Mouse (Mus musculus) heart, embryonic 15.5 days (tissue): ENCODE measurements around the gene Pabpn1. TPM values are rescaled to one million over a fixed set of nuclear protein-coding genes. Genes with fewer than 3 reads are reported as not detected.

ENCODE experiments used
- ATAC-seq: fragments of 200-750 bp; cut with Nextera tagmentation; replicated peaks from 2 replicates; pipeline ENCODE4 v1.8.0; 2017; ENCODE audit warnings: low read depth, moderate TSS enrichment; ENCODE audit not compliant: insufficient number of reproducible peaks, insufficient read depth, low FRiP score
- H3K27ac ChIP-seq: fragments of 300-500 bp; sonication (generic); 2 replicates; pipeline ENCODE4 v1.5.1; 2015; ENCODE audit warnings: mild to moderate bottlenecking, inconsistent platforms
- H3K27me3 ChIP-seq: fragments of 300-500 bp; sonication (generic); 2 replicates; pipeline ENCODE4 v1.6.1; 2015; ENCODE audit warnings: inconsistent platforms
- H3K36me3 ChIP-seq: fragments of 300-500 bp; sonication (generic); 2 replicates; pipeline ENCODE4 v1.6.1; 2015; ENCODE audit warnings: mild to moderate bottlenecking, inconsistent platforms
- H3K4me1 ChIP-seq: fragments of 300-500 bp; sonication (generic); replicated peaks from 2 replicates; pipeline ENCODE4 v1.6.1; 2015; ENCODE audit warnings: inconsistent platforms
- H3K4me2 ChIP-seq: fragments of 300-500 bp; sonication (generic); 2 replicates; pipeline ENCODE4 v1.6.1; 2015; ENCODE audit warnings: inconsistent platforms, mild to moderate bottlenecking, moderate library complexity
- H3K4me3 ChIP-seq: fragments of 300-500 bp; sonication (generic); 2 replicates; pipeline ENCODE4 v1.5.1; 2015; ENCODE audit warnings: mild to moderate bottlenecking, inconsistent platforms
- H3K9ac ChIP-seq: fragments of 300-500 bp; sonication (generic); 2 replicates; pipeline ENCODE4 v1.6.1; 2015; ENCODE audit warnings: mild to moderate bottlenecking, inconsistent platforms
- H3K9me3 ChIP-seq: fragments of 300-500 bp; sonication (generic); replicated peaks from 2 replicates; pipeline ENCODE4 v1.6.1; 2016; ENCODE audit warnings: inconsistent platforms
- WGBS: fragments of 180-500 bp; shearing (Covaris S2); methylation state at CpG from one replicate; pipeline ENCODE4 v1.1.7; 2015; ENCODE audit warnings: mixed read lengths; 5-methylcytosine and 5-hydroxymethylcytosine counted together
- polyA plus RNA-seq: library from polyadenylated mRNA; unstranded; fragments of >200 nt; fragmentation: Nextera tagmentation; extraction: Ambion mirVana; gene quantifications from 2 replicates; pipeline ENCODE4 v1.2.1, GENCODE M21; 2015

Pabpn1 gene
- 56.5 and 73.4 TPM in 2 replicates for polyA plus RNA-seq

- no peak for ATAC-seq
- Histone ChIP-seq H3K9ac (peak within 1 kb of the TSS; percentile 55), H3K27me3 (no peaks in the 10 kb centered on the region), H3K4me1 (peaks cover 26% of the 10 kb centered on the region), H3K4me3 (peak within 1 kb of the TSS; percentile 73), H3K9me3 (no peaks in the 10 kb centered on the region), H3K4me2 (peak within 1 kb of the TSS; percentile 68), H3K27ac (peak within 1 kb of the TSS; percentile 94), H3K36me3 (peaks cover 18% of the 10 kb centered on the region)
- WGBS = 91% methylated on average over 3 of the region's 3 CpGs
Measured at GRCm38 (mm10) chr14:54892200-54892599, at the start of gene Pabpn1. Pabpn1 (plus strand) TSS chr14:54892500.

GRCm38 (mm10) chr14:54843461-54843860 is 48.8 kb upstream of the Pabpn1 start:
- Histone ChIP-seq H3K4me1 (no peaks in the 10 kb centered on the region), H3K4me3 (no peak overlapping the region), H3K36me3 (no peaks in the 10 kb centered on the region), H3K9me3 (no peaks in the 10 kb centered on the region), H3K27ac (no peak overlapping the region), H3K4me2 (no peak overlapping the region), H3K27me3 (no peaks in the 10 kb centered on the region; the same call in 1 of the 2 replicates), H3K9ac (no peak overlapping the region)
- ATAC-seq = no peak
- 2% methylated on average over 4 of the region's 4 CpGs for WGBS

GRCm38 (mm10) chr14:54855726-54856125 is 36.6 kb upstream of the Pabpn1 start:
- no peak overlapping the region for H3K4me2 ChIP-seq
- no peak overlapping the region for H3K9ac ChIP-seq
- no peaks in the 10 kb centered on the region for H3K9me3 ChIP-seq
- H3K4me3 ChIP-seq = no peak overlapping the region
- no peak for ATAC-seq
- H3K27ac ChIP-seq = no peak overlapping the region
- H3K36me3 ChIP-seq = peaks cover 15% of the 10 kb centered on the region
- 88% methylated on average over 3 of the region's 3 CpGs for WGBS
- H3K27me3 ChIP-seq = no peaks in the 10 kb centered on the region
- H3K4me1 ChIP-seq = no peaks in the 10 kb centered on the region

GRCm38 (mm10) chr14:54856703-54857102 is 35.6 kb upstream of the Pabpn1 start:
- 77% methylated on average over 7 of the region's 7 CpGs for WGBS
- Histone ChIP-seq H3K4me3 (no peak overlapping the region), H3K27me3 (no peaks in the 10 kb centered on the region), H3K9ac (no peak overlapping the region), H3K36me3 (peaks cover 15% of the 10 kb centered on the region), H3K4me2 (no peak overlapping the region), H3K4me1 (no peaks in the 10 kb centered on the region), H3K9me3 (no peaks in the 10 kb centered on the region), H3K27ac (no peak overlapping the region)
- ATAC-seq = no peak

GRCm38 (mm10) chr14:54857891-54858290 is 34.4 kb upstream of the Pabpn1 start:
- no peak overlapping the region for H3K9ac ChIP-seq
- no peak for ATAC-seq
- H3K27me3 ChIP-seq = no peaks in the 10 kb centered on the region
- no peak overlapping the region for H3K4me2 ChIP-seq
- H3K4me1 ChIP-seq = no peaks in the 10 kb centered on the region
- no peak overlapping the region for H3K4me3 ChIP-seq
- no peaks in the 10 kb centered on the region for H3K9me3 ChIP-seq
- peaks cover 15% of the 10 kb centered on the region for H3K36me3 ChIP-seq
- no peak overlapping the region for H3K27ac ChIP-seq
- 89% methylated on average over 9 of the region's 9 CpGs for WGBS

- Histone ChIP-seq H3K27me3 (no peaks in the 10 kb centered on the region), H3K4me2 (no peak overlapping the region), H3K4me3 (no peak overlapping the region), H3K4me1 (peaks cover 8% of the 10 kb centered on the region; the same call in 1 of the 2 replicates), H3K27ac (no peak overlapping the region), H3K9ac (no peak overlapping the region), H3K9me3 (no peaks in the 10 kb centered on the region), H3K36me3 (peaks cover 9% of the 10 kb centered on the region)
- ATAC-seq = no peak
- 39% methylated on average over 2 of the region's 2 CpGs for WGBS
Measured at GRCm38 (mm10) chr14:54860511-54860910, 31.8 kb upstream of the Pabpn1 start.

- Histone ChIP-seq H3K27me3 (no peaks in the 10 kb centered on the region), H3K9me3 (no peaks in the 10 kb centered on the region), H3K9ac (peak overlapping the region; percentile 84), H3K27ac (peak overlapping the region; percentile 77), H3K4me1 (peaks cover 8% of the 10 kb centered on the region; the same call in 1 of the 2 replicates), H3K36me3 (no peaks in the 10 kb centered on the region), H3K4me3 (peak overlapping the region; percentile 88), H3K4me2 (peak overlapping the region; percentile 85)
- ATAC-seq = peak; percentile 100
- under 1% methylated on average over 55 of the region's 56 CpGs for WGBS
Measured at GRCm38 (mm10) chr14:54863501-54864312, 28.6 kb upstream of the Pabpn1 start.

- Histone ChIP-seq H3K9me3 (no peaks in the 10 kb centered on the region), H3K9ac (peak overlapping the region; percentile 84), H3K4me2 (peak overlapping the region; percentile 85), H3K27me3 (no peaks in the 10 kb centered on the region), H3K4me1 (peaks cover 8% of the 10 kb centered on the region; the same call in 1 of the 2 replicates), H3K36me3 (no peaks in the 10 kb centered on the region), H3K4me3 (peak overlapping the region; percentile 88), H3K27ac (peak overlapping the region; percentile 69)
- WGBS = 15% methylated on average over 21 of the region's 21 CpGs
- no peak; the same call in 1 of the 2 replicates for ATAC-seq
Measured at GRCm38 (mm10) chr14:54864313-54865036, 27.8 kb upstream of the Pabpn1 start.

GRCm38 (mm10) chr14:54865626-54866025 is 26.7 kb upstream of the Pabpn1 start:
- no peaks in the 10 kb centered on the region for H3K36me3 ChIP-seq
- peaks cover 8% of the 10 kb centered on the region; the same call in 1 of the 2 replicates for H3K4me1 ChIP-seq
- H3K9ac ChIP-seq = no peak overlapping the region
- H3K27me3 ChIP-seq = no peaks in the 10 kb centered on the region
- 68% methylated on average over 5 of the region's 5 CpGs for WGBS
- H3K4me2 ChIP-seq = no peak overlapping the region
- H3K4me3 ChIP-seq = no peak overlapping the region
- H3K27ac ChIP-seq = no peak overlapping the region
- no peak for ATAC-seq
- no peaks in the 10 kb centered on the region for H3K9me3 ChIP-seq

GRCm38 (mm10) chr14:54866268-54866667 is 26.0 kb upstream of the Pabpn1 start:
- no peak overlapping the region for H3K4me2 ChIP-seq
- H3K27me3 ChIP-seq = no peaks in the 10 kb centered on the region
- H3K9me3 ChIP-seq = no peaks in the 10 kb centered on the region
- no peak overlapping the region for H3K27ac ChIP-seq
- no peak for ATAC-seq
- H3K9ac ChIP-seq = no peak overlapping the region
- no peaks in the 10 kb centered on the region for H3K36me3 ChIP-seq
- whole genome bisulfite sequencing = 51% methylated on average over 3 of the region's 3 CpGs
- H3K4me1 ChIP-seq = peaks cover 8% of the 10 kb centered on the region; the same call in 1 of the 2 replicates
- H3K4me3 ChIP-seq = no peak overlapping the region

GRCm38 (mm10) chr14:54866936-54867335 is 25.4 kb upstream of the Pabpn1 start:
- Histone ChIP-seq H3K27ac (no peak overlapping the region), H3K4me3 (no peak overlapping the region), H3K27me3 (no peaks in the 10 kb centered on the region), H3K4me1 (peaks cover 8% of the 10 kb centered on the region; the same call in 1 of the 2 replicates), H3K9me3 (no peaks in the 10 kb centered on the region), H3K4me2 (no peak overlapping the region), H3K36me3 (no peaks in the 10 kb centered on the region), H3K9ac (no peak overlapping the region)
- no peak for ATAC-seq
- WGBS = 56% methylated on average over 5 of the region's 5 CpGs
